Mouse (Mus musculus): Measurements from ENCODE around the gene Cabp2. TPM values are rescaled to one million over a fixed set of nuclear protein-coding genes. Genes with fewer than 3 reads are reported as not detected.

Cabp2 gene
- total RNA-seq, 2 experiments from 2014 or later: not detected

DNA sequence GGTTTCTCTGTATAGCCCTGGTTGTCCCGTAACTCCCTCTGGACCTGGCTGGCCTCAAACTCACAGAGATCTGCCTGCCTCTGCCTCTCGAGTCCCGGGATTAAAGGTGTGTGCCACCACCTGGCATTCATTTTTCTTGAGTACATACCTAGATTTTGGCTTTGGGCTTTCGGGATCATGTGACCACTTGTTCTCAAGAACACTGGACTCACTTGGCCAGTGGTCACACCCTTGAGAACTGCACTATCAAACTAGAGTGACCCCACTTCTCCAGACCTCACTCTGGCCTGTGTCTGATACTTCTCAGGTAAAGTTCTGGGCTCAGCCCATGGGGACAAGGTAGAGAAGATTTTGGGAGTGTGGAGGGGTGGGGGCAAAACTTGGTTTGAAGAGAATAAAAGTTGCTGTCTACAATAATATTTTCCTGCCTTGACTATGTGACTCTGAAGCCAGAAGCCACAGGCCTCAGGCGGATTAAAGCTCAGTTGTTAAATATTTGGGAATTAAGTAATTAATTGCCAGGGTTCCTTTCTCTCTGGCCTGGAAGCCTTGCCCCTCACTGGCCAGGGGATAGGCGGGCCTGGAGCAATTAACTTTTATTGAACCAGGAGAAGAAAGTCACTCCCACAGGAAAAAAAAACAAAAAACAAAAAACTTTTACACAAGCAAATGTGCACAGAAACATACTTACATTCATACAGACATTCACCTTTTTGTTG, 8.5 kb upstream of the Cabp2 start:
- intact Hi-C loops (cut with DNase I): no loop called here
- DNase-seq (ENCODE audit: low spot score in 2 of 2): no peak

DNA sequence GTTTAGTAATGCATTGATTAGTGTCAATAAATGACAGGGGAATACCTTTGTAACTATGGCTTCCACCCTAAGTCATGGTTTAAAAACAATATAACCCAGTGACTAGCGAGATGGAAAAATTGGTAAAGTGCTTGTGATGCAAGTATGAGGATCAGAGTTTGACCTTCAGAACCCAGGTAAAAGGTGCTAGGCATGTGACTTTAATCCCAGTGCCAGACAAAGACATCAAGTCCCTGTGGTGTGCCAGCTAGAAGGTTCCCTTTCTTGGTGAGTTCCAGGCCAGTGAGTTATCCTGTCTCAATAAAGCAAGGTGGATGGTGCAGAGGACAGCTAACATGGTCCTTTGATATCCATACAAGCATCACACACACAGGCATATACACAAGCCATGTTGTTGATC, 5.8 kb upstream of the Cabp2 start:
- intact Hi-C loops (cut with DNase I): no loop called here

DNA sequence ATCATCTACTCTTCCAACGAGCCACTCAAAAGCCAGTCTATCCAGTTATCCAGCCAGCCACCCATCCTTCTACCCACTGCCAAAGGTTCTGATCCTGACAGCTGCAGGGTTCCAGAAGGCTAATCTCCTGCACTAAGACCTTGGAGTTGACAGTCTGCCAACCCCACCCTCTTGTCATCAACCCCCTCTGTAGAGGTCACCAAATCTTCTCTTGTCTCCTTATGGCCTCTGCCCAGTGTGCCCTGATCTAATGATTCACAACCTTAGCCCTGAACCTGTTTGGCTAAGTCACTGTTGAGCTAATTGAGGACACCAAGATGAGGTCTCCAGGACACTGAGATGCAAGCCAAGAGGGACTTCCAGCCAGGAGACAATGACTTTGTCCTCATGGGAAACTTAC, 1.8 kb upstream of the Cabp2 start:
- intact Hi-C loops (cut with DNase I): no loop called here
- DNase-seq (ENCODE audit: low spot score in 2 of 2): no peak

More for the DNA sequence above, 5.8 kb upstream of the Cabp2 start:
- DNase-seq (ENCODE audit: low spot score in 2 of 2): no peak

DNA sequence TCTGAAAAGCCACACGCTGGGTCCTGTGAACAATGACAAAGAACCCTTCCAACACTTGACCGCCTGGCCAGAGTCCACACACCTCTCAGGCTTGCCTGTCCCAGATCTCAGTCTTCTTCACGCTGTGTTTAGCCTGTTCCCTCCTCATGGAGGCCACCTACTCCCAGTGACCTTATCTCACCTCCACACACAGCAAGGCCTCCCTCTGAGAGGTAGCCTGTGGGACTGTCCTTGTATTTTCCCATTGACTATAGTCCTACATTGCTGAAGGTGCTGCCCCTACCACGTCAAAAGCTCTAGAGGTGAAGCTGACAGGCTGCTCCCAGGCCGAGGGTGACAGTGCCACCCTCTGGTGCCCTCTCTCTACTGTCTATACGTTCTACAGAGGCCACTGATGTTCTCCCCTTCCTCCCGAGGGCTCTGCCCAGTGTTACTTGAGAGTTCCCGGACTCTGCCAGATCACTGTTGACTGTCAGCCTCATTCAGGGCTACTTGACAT, 818 bp upstream of the Cabp2 start:
- no peak for DNase-seq (ENCODE audit: low spot score in 2 of 2)
- intact Hi-C loops (cut with DNase I): loop anchor here (10.0 kb wide), 1 partner anchor 126 kb away; the partner anchor contains the start of gene Aldh3b3

DNA sequence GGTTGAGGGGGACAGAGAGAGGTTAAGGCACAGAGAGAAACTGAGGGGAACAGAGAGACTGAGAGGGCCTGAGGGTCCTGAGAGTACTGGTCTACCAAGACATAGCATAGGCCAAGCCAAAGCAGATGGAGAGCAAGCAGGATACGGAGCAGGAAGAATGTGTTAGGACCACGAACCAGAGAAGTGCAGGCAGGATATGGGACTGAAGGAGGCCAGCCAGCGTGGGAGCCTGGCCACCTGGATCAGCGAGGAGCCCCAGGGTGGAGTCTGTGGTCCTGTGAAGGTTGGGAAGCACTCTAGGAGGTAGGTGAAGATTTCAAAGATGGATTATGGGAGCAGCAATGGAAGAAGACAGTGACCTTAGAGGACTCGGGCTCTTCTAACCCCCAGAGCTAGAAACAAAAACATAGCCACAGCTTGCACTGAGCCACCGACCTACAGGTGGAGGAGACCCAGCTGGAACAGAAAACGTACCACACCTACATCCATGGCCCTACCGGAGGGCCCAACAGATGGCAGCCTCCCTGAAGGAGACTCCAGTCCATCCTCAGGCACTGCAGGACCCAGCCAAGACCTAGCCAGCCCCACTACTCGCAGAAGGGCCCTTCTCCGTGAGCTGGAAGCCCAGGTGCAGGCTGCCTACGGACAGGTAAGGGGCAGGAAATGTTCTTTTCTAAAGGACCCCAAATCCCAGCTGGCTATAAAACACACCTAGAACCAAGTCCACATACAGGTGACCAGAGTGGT, 1.0 kb downstream of the Cabp2 start:
- intact Hi-C loops (cut with DNase I): loop anchor here (10.0 kb wide), 1 partner anchor 128 kb away; the partner anchor contains the start of gene Aldh3b3
- no peak for DNase-seq (ENCODE audit: low spot score in 2 of 2)

- DNase-seq (ENCODE audit: low spot score in 2 of 2): no peak
- intact Hi-C loops (cut with DNase I): loop anchor here (10.0 kb wide), 1 partner anchor 129 kb away; the partner anchor contains the start of gene Aldh3b3
Observed at GRCm38 (mm10) chr19:4083316-4083715, 1.9 kb downstream of the Cabp2 start.

DNA sequence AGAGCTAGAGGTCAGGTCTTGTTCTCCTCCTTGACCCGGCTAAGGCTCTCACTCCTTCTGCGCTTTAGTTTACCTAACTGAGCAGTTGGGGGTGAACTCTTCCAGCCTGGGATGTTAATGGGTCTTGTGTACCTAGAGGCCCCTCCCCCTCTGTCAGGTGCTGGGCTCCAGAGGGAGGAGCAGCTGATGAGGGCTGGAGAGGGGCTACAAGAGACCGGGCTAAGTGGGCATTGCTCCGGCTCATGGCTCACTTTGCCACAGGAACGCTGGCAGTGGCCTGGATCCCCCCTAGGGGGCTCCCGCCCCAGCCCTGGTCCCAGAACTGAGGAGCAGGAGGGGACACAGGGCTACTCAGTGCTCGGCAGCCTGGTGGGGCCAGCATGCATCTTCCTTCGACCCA, 2.4 kb downstream of the Cabp2 start:
- DNase-seq (ENCODE audit: low spot score in 2 of 2): no peak
- intact Hi-C loops (cut with DNase I): loop anchor here (10.0 kb wide), 1 partner anchor 129 kb away; the partner anchor contains the start of gene Aldh3b3

DNA sequence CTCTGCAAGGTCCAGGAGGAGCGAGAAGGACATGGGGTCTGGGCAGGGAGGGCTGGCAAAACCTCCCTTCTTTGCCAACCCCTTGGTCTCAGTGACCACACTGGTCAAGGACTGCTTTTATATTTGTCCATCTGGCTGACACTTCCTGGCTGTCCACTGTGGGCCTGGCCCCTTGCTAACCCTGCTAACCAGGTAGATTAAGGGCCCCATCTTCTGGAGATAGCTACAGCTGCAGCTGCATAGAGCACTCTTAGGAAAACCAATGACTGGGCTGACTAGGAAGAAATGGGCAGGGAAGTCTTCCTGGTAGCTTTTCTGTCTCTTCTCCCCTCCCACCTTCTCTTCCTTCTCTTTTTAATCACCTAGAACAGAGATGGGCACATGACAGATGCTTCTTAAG, 3.6 kb downstream of the Cabp2 start:
- DNase-seq (ENCODE audit: low spot score in 2 of 2): no peak
- intact Hi-C loops (cut with DNase I): loop anchor here (5.0 to 10.0 kb wide), 2 partner anchors 33 to 130 kb away; partner anchors contain the start of gene Aldh3b3

- intact Hi-C loops (cut with DNase I): loop anchor here (5.0 to 10.0 kb wide), 2 partner anchors 34 to 131 kb away; partner anchors contain the start of gene Aldh3b3
- no peak for DNase-seq (ENCODE audit: low spot score in 2 of 2)
Observed at GRCm38 (mm10) chr19:4086156-4086555, 4.8 kb downstream of the Cabp2 start.

DNA sequence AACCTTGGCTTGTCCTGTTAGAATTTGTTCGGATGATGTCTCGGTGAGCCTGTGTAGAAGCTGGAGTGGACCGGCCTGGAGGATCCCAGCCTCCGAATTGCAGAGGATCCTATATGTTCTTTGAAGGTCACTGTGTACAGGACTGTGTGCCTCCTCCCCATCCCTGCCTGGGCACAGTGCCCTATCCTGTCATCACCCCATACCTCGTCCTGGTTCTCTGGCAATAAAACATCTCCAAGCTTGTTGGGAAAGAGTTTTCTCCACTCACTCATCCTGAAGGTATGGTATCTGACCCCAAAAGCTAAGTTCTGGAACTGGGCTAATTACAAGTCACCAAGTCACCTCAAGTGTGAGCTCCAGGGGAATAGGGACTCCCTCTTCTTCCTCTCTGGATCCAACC, 5.7 kb downstream of the Cabp2 start:
- DNase-seq (ENCODE audit: low spot score in 2 of 2): no peak
- intact Hi-C loops (cut with DNase I): loop anchor here (5.0 to 10.0 kb wide), 2 partner anchors 35 to 132 kb away; partner anchors contain the start of gene Aldh3b3

GRCm38 (mm10) chr19:4088146-4088545, 6.8 kb downstream of the Cabp2 start:
- intact Hi-C loops (cut with DNase I): loop anchor here (5.0 to 10.0 kb wide), 2 partner anchors 36 to 133 kb away; partner anchors contain the start of gene Aldh3b3
- DNase-seq (ENCODE audit: low spot score in 2 of 2): no peak

- intact Hi-C loops (cut with DNase I): loop anchor here (5.0 to 10.0 kb wide), 2 partner anchors 37 to 134 kb away; partner anchors contain the start of gene Aldh3b3
- DNase-seq (ENCODE audit: low spot score in 2 of 2): no peak
Observed at GRCm38 (mm10) chr19:4089128-4089527, 7.8 kb downstream of the Cabp2 start.

- DNase-seq (ENCODE audit: low spot score in 2 of 2): no peak
- intact Hi-C loops (cut with DNase I): no loop called here
Observed at GRCm38 (mm10) chr19:4090446-4090845, 9.1 kb downstream of the Cabp2 start.

DNA sequence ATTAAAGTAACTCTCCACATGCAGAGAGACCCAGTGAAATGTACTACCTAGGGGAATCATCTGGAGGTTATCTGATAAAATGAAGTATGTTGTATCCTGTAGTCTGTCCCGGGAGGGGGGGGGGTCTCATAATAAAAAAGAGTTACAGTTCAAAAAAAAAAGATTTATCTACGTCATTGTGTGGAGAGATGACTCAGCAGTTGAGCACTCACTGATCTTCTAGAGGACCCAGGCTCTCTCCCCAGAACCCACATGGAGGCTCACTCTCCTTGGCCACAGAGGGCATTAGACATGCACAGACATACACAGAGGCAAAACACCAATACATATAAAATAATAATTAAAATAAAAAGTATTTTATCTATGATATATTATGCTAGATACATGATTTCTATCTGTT, 10.0 kb downstream of the Cabp2 start:
- intact Hi-C loops (cut with DNase I): no loop called here
- DNase-seq (ENCODE audit: low spot score in 2 of 2): no peak

DNA sequence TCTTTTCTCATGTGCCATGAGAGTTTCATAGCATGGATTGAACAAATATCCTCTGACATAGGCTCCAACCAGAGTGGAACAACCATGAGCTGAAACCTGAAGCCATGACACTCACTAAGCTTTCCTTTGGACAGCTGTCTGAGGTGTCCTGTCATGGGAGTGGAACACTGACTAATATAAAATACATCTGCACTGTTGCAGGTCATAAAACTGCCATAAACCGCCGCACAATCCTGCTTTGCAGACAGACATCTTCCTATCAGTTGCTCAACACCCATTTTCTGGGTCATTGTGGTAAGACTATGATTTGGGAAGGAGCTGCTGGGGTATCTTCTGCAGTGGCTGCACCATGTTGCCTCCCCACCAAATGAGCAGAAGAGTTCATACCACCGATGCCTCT, 11.4 kb downstream of the Cabp2 start:
- DNase-seq (ENCODE audit: low spot score in 2 of 2): no peak
- intact Hi-C loops (cut with DNase I): no loop called here

DNA sequence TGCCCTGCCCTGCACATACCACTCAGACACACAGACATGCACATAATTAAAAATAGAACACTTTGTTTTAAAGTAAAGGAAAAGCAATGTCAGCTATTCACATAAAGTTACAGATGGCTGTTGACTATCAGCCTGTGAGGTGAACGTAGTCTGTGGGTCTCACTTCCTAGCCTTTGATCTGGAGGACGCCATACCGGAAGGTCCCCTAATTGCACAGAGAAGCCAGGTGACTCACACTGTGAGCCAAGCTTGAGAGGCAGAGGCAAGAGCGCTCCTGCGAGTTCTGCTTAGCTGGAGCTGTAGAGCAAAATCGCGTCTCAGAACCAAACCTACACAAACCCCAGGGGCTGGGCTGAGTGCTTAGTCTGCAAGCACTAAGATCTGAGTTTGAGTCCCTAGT, 12.4 kb downstream of the Cabp2 start:
- intact Hi-C loops (cut with DNase I): no loop called here
- DNase-seq (ENCODE audit: low spot score in 2 of 2): no peak

DNA sequence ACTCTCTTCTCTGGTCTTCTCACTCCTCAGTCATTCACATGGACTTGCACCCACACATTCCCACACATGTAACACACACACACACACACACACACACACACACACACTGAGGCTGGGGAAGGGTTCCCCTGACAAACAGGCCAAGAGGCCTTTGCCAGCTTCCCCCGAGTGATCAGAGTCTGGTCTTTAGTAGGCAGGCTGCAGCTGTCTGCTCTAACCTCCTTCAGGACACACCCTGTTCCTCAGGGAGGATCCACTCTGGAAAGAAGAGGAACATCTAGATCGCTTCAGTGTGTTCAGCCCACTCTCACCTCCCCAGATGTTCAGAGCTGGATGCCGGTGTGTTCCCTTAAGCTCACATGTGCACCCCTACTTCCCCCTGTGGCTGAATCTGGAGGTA, 13.0 kb downstream of the Cabp2 start:
- intact Hi-C loops (cut with DNase I): no loop called here
- no peak for DNase-seq (ENCODE audit: low spot score in 2 of 2)

DNA sequence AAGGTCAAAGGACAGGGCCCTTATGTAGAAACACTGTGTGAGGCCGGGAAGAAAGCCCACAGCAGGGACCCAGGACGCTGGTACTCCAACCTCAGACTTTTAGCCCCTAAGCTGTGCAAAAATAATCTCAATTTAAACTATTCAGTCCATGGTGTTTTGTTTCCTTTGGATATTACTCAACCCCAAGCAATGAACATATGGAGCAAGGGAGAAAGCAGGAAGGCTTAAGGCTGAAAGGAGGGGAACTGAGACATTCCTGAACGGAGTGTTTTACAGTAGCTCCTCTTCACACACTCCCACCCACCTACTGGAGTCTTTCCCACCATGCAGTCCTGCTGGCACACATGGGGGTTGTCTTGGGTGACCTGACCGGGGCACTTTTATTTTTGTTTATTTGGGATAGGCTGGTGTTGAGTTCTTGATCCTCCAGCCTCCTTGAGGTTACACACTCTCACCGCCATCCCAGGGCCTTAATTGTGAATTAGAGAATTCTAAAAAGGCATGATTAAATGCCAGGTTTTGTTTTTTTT, 13.5 kb downstream of the Cabp2 start:
- intact Hi-C loops (cut with DNase I): loop anchor here (5.0 kb wide), 1 partner anchor 48 kb away; the partner anchor contains the start of gene Gstp2
- peak in 1 of 2 experiments; percentile 26 for DNase-seq (ENCODE audit: low spot score in 2 of 2)

- DNase-seq (ENCODE audit: low spot score in 2 of 2): no peak
- intact Hi-C loops (cut with DNase I): loop anchor here (5.0 kb wide), 1 partner anchor 49 kb away; the partner anchor contains the start of gene Gstp2
Observed at GRCm38 (mm10) chr19:4095802-4096201, 14.4 kb downstream of the Cabp2 start.

All from left cerebral cortex, postnatal 14 days (tissue).